Mouse (Mus musculus): ENCODE measurements around the gene Sema7a.

Gene Sema7a

GRCm38 (mm10) chr9:57975200-57975821 is 35.4 kb downstream of the Sema7a start:
- DNase-seq (ENCODE audit: low read depth), result no peak

- DNase-seq (ENCODE audit: low read depth), result no peak
These were observed 38.1 kb downstream of the Sema7a start for GRCm38 (mm10) chr9:57978025-57978424.

GRCm38 (mm10) chr9:57978858-57979257 is 38.9 kb downstream of the Sema7a start:
- no peak for DNase-seq (ENCODE audit: low read depth)

GRCm38 (mm10) chr9:57980570-57980969 is 40.7 kb downstream of the Sema7a start:
- no peak for DNase-seq (ENCODE audit: low read depth)

- no peak for DNase-seq (ENCODE audit: low read depth)
These were observed 45.4 kb downstream of the Sema7a start for GRCm38 (mm10) chr9:57985304-57985703.

GRCm38 (mm10) chr9:57986293-57986692 is 46.4 kb downstream of the Sema7a start:
- no peak for DNase-seq (ENCODE audit: low read depth)

- DNase-seq (ENCODE audit: low read depth), result no peak
These were observed 48.2 kb downstream of the Sema7a start for GRCm38 (mm10) chr9:57988098-57988497.

GRCm38 (mm10) chr9:57989309-57989708 is 49.4 kb downstream of the Sema7a start:
- DNase-seq (ENCODE audit: low read depth), result no peak

- peak; percentile 16 for DNase-seq (ENCODE audit: low read depth)
These were observed 50.7 kb downstream of the Sema7a start for GRCm38 (mm10) chr9:57990438-57991110.

- DNase-seq (ENCODE audit: low read depth), result no peak
These were observed 52.1 kb downstream of the Sema7a start for GRCm38 (mm10) chr9:57992060-57992459.

GRCm38 (mm10) chr9:57992781-57993591 is 53.1 kb downstream of the Sema7a start:
- DNase-seq (ENCODE audit: low read depth), result no peak

GRCm38 (mm10) chr9:57995282-57995681 is 55.4 kb downstream of the Sema7a start:
- DNase-seq (ENCODE audit: low read depth), result no peak

- no peak for DNase-seq (ENCODE audit: low read depth)
These were observed 57.7 kb downstream of the Sema7a start for GRCm38 (mm10) chr9:57997511-57998031.

GRCm38 (mm10) chr9:57998032-57998659 is 58.2 kb downstream of the Sema7a start:
- peak; percentile 40 for DNase-seq (ENCODE audit: low read depth)

GRCm38 (mm10) chr9:57998685-57999084 is 58.8 kb downstream of the Sema7a start:
- no peak for DNase-seq (ENCODE audit: low read depth)

- no peak for DNase-seq (ENCODE audit: low read depth)
These were observed 59.8 kb downstream of the Sema7a start for GRCm38 (mm10) chr9:57999676-58000075.

- no peak for DNase-seq (ENCODE audit: low read depth)
These were observed 63.4 kb downstream of the Sema7a start for GRCm38 (mm10) chr9:58003272-58003671.

- DNase-seq (ENCODE audit: low read depth), result no peak
These were observed 66.0 kb downstream of the Sema7a start, which contains the start of gene Cyp11a1 for GRCm38 (mm10) chr9:58005753-58006461. Gene Cyp11a1, plus strand, starts transcription at chr9:58006411.

GRCm38 (mm10) chr9:58008336-58009014 is 68.6 kb downstream of the Sema7a start:
- no peak for DNase-seq (ENCODE audit: low read depth)

- DNase-seq (ENCODE audit: low read depth), result no peak
These were observed 69.1 kb downstream of the Sema7a start for GRCm38 (mm10) chr9:58009015-58009362.

GRCm38 (mm10) chr9:58009588-58009987 is 69.7 kb downstream of the Sema7a start:
- DNase-seq (ENCODE audit: low read depth), result no peak

All from c-Kit-positive CD71-positive TER-119-negative erythroid progenitor cells, embryonic 14.5 days (primary cell).